Mouse (Mus musculus) thymus, adult 2 months (tissue): ENCODE measurements at regions not wholly inside any gene's neighbourhood (a gene's known extent, or its start where the extent isn't known, plus 50 kb on each side); places are given as distances from the start of the nearest gene placed in this dataset.

Source experiments
- DNase-seq: peaks from one replicate; pipeline ENCODE4 v3.0.0; 2021
- H3K27ac ChIP-seq: fragments of 200-500 bp; 2 replicates; pipeline ENCODE4 v1.5.1; 2012; ENCODE audit warnings: low read length, control low read depth; ENCODE audit not compliant: control insufficient read depth, insufficient read depth
- H3K27me3 ChIP-seq: fragments of 200-500 bp; 2 replicates; pipeline ENCODE4 v1.6.1; 2012; ENCODE audit warnings: mild to moderate bottlenecking, low read length, moderate library complexity, mixed read lengths; ENCODE audit not compliant: control insufficient read depth, insufficient read depth
- H3K36me3 ChIP-seq: fragments of 200-500 bp; 2 replicates; pipeline ENCODE4 v1.6.1; 2012; ENCODE audit warnings: mild to moderate bottlenecking, low read length, moderate library complexity; ENCODE audit not compliant: control insufficient read depth, insufficient read depth
- H3K4me1 ChIP-seq: fragments of 200-500 bp; replicated peaks from 2 replicates; pipeline ENCODE4 v1.6.1; 2012; ENCODE audit warnings: low read length; ENCODE audit not compliant: control insufficient read depth, insufficient read depth
- H3K4me3 ChIP-seq: fragments of 200-500 bp; 2 replicates; pipeline ENCODE4 v1.5.1; 2012; ENCODE audit warnings: mild to moderate bottlenecking, low read length, control low read depth, moderate library complexity; ENCODE audit not compliant: control insufficient read depth, insufficient read depth
- CTCF ChIP-seq: fragments of 200-500 bp; IDR thresholded peaks from 2 replicates; pipeline ENCODE4 v1.5.1; 2012; ENCODE audit warnings: mild to moderate bottlenecking, control low read depth, low read length, moderate library complexity, borderline replicate concordance; ENCODE audit not compliant: control insufficient read depth, poor library complexity, insufficient read depth; ENCODE audit errors: extremely low read depth
- POLR2A ChIP-seq: fragments of 200-500 bp; IDR thresholded peaks from 2 replicates; pipeline ENCODE4 v1.6.1; 2012; ENCODE audit warnings: mild to moderate bottlenecking, low read length, control low read depth, moderate library complexity; ENCODE audit not compliant: control insufficient read depth, poor library complexity, insufficient read depth; ENCODE audit errors: extremely low read depth
- WGBS: fragments of 180-500 bp; shearing (Covaris S2); methylation state at CpG from one replicate; pipeline ENCODE4 v1.1.7; 2018; 5-methylcytosine and 5-hydroxymethylcytosine counted together

GRCm38 (mm10) chr2:173993431-173993955 lies 82.6 kb upstream of the Stx16 start:
- no peaks in the 10 kb centered on the region for H3K36me3 ChIP-seq

GRCm38 (mm10) chr2:173994301-173995073 lies 81.6 kb upstream of the Stx16 start:
- Histone ChIP-seq H3K36me3 (no peaks in the 10 kb centered on the region), H3K27me3 (no peaks in the 10 kb centered on the region), H3K4me1 (no peaks in the 10 kb centered on the region), H3K4me3 (no peak overlapping the region), H3K27ac (no peak overlapping the region)
- 73% methylated on average over 13 of the region's 13 CpGs for WGBS
- no peak for DNase-seq
- TF ChIP-seq CTCF (no peak), POLR2A (no peak)

More at GRCm38 (mm10) chr2:173993431-173993955, 82.6 kb upstream of the Stx16 start:
- no peak for DNase-seq
- 89% methylated on average over 5 of the region's 5 CpGs for WGBS
- no peak overlapping the region for H3K4me3 ChIP-seq
- H3K27me3 ChIP-seq = no peaks in the 10 kb centered on the region
- no peaks in the 10 kb centered on the region for H3K4me1 ChIP-seq
- no peak for TF ChIP-seq POLR2A
- no peak for TF ChIP-seq CTCF
- no peak overlapping the region for H3K27ac ChIP-seq

- DNase-seq = no peak
- no peaks in the 10 kb centered on the region for H3K36me3 ChIP-seq
- TF ChIP-seq POLR2A (no peak), CTCF (no peak)
- H3K27ac ChIP-seq = no peak overlapping the region
- H3K4me3 ChIP-seq = no peak overlapping the region
- H3K27me3 ChIP-seq = no peaks in the 10 kb centered on the region
- no peaks in the 10 kb centered on the region for H3K4me1 ChIP-seq
- 94% methylated on average over 8 of the region's 8 CpGs for WGBS
These were observed 71.4 kb upstream of the Stx16 start for GRCm38 (mm10) chr2:174004666-174005065.

GRCm38 (mm10) chr2:174007976-174008349 lies 68.1 kb upstream of the Stx16 start:
- TF ChIP-seq CTCF (no peak), POLR2A (no peak)
- 92% methylated on average over 2 of the region's 2 CpGs for WGBS

GRCm38 (mm10) chr2:174008350-174009218 lies 67.5 kb upstream of the Stx16 start:
- Histone ChIP-seq H3K27me3 (no peaks in the 10 kb centered on the region), H3K4me1 (no peaks in the 10 kb centered on the region), H3K36me3 (no peaks in the 10 kb centered on the region), H3K4me3 (no peak overlapping the region), H3K27ac (no peak overlapping the region)
- WGBS = 87% methylated on average over 19 of the region's 19 CpGs
- no peak for DNase-seq
- TF ChIP-seq POLR2A (no peak), CTCF (no peak)

More at GRCm38 (mm10) chr2:174007976-174008349, 68.1 kb upstream of the Stx16 start:
- DNase-seq = no peak
- Histone ChIP-seq H3K4me1 (no peaks in the 10 kb centered on the region), H3K36me3 (no peaks in the 10 kb centered on the region), H3K4me3 (no peak overlapping the region), H3K27ac (no peak overlapping the region), H3K27me3 (no peaks in the 10 kb centered on the region)

GRCm38 (mm10) chr2:174010038-174010437 lies 66.1 kb upstream of the Stx16 start:
- 78% methylated on average over 3 of the region's 3 CpGs for WGBS
- H3K4me3 ChIP-seq = no peak overlapping the region
- no peak overlapping the region for H3K27ac ChIP-seq
- DNase-seq = no peak
- no peaks in the 10 kb centered on the region for H3K27me3 ChIP-seq
- TF ChIP-seq POLR2A (no peak), CTCF (no peak)
- no peaks in the 10 kb centered on the region for H3K36me3 ChIP-seq
- H3K4me1 ChIP-seq = no peaks in the 10 kb centered on the region
